In the genomic region with DNA sequence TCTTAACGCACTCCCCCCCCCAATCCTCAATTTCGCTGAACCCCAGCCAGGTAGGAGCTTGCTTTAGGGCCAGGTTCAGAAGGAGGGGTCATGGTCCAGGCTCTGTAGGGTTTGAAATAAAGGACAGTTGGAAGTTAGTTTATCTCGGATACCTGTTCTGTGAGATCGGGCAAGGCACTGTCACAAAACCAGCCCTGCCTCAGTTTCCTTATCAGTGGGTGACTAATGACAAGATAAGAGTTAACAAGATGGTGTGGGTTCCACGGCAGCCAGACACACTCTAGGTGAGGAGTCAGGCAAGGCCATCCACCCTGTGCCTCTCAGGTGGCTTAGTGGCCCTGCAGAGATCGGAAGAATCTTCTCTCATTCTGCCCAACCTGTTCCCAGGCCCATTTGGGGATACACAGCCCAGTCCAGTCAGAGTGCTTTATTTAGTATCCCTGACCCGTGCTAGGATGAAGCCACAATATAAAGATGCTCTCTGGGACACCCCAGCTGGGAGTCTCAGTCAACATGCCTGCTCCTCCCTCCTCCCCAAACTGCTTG, we compare ENCODE assay signal across 9 mouse cellular contexts. TPM values are rescaled to one million over a fixed set of nuclear protein-coding genes. Genes with fewer than 3 reads are reported as not detected.
DNase-seq lines count a peak whose midpoint lies in the region; ATAC-seq and TF ChIP-seq lines count a peak whose summit lies in the region.
"Had no signal": no experiment of that assay in that cellular context is flagged by ENCODE, and none has a peak within 500 bp of the region (broad histone marks: within the 10 kb centered on the region; RNA-seq: fewer than 3 reads in every experiment).

No protein-coding gene starts in this region.

- TF ChIP-seq POLR2A in cerebellum, adult 2 months (IDR thresholded peaks at IDR 0.05; ENCODE audit: borderline replicate concordance, insufficient read depth, low read length): no peak
- no peak for TF ChIP-seq POLR2A in bone marrow, adult 2 months (IDR thresholded peaks at IDR 0.05; ENCODE audit: borderline replicate concordance, control insufficient read depth, low read depth, low read length)

- peaks cover 41% of the 10 kb centered on the region for H3K4me1 ChIP-seq in cerebellum, adult 2 months (ENCODE audit: control insufficient read depth, insufficient read depth, low read length)
- peaks cover 16% of the 10 kb centered on the region for H3K4me1 ChIP-seq in bone marrow, adult 2 months (ENCODE audit: control insufficient read depth, insufficient read depth, low read length)
- H3K4me1 ChIP-seq in hindbrain, embryonic 10.5 days (replicated peaks): peaks cover 50% of the 10 kb centered on the region
- peaks cover 70% of the 10 kb centered on the region for H3K4me1 ChIP-seq in liver, embryonic 16.5 days (ENCODE audit: control insufficient read depth, low read depth, low read length)

- no peaks in the 10 kb centered on the region for H3K27me3 ChIP-seq in cerebellum, adult 2 months (ENCODE audit: control insufficient read depth, insufficient read depth, low read length)
- H3K27me3 ChIP-seq in hindbrain, embryonic 10.5 days (ENCODE audit: insufficient read depth, poor library complexity, severe bottlenecking): peaks cover 14% of the 10 kb centered on the region; the same call in 1 of the 2 replicates
- no peaks in the 10 kb centered on the region for H3K27me3 ChIP-seq in liver, embryonic 16.5 days (ENCODE audit: control insufficient read depth, insufficient read depth, low read depth, low read length)

- no peak for ATAC-seq in liver, embryonic 16.5 days (ENCODE audit: low read depth)

- TF ChIP-seq CTCF in cerebellum, adult 2 months (IDR thresholded peaks at IDR 0.05; ENCODE audit: borderline replicate concordance, insufficient read depth, low read depth, low read length): no peak
- no peak for TF ChIP-seq CTCF in bone marrow, adult 2 months (IDR thresholded peaks at IDR 0.05; ENCODE audit: control insufficient read depth, insufficient read depth, low read length)

- H3K9me3 ChIP-seq in hindbrain, embryonic 10.5 days: no peaks in the 10 kb centered on the region
- no peaks in the 10 kb centered on the region for H3K9me3 ChIP-seq in liver, embryonic 16.5 days (replicated peaks; ENCODE audit: control insufficient read depth, low read length)

- peak overlapping the region; percentile 92 for H3K9ac ChIP-seq in liver, embryonic 16.5 days (ENCODE audit: low read depth, low read length)

- H3K4me2 ChIP-seq in liver, embryonic 16.5 days (ENCODE audit: low read depth, low read length): peak overlapping the region; percentile 97

- peak in 1 of 2 experiments; percentile 40 for DNase-seq in cerebellum, adult 2 months
- DNase-seq in cerebellum, postnatal 4 days (ENCODE audit: low spot score in 2 of 2): no peak
- no peak for DNase-seq in hindbrain, embryonic 10.5 days (ENCODE audit: low spot score)
- DNase-seq in layer of hippocampus, adult 8-10 months (ENCODE audit: low spot score in 2 of 2): no peak
- no peak for DNase-seq in layer of hippocampus, adult 9-10 months (ENCODE audit: low spot score)
- DNase-seq in urinary bladder, postnatal 25 days (ENCODE audit: low spot score): no peak
- DNase-seq: kidney, postnatal 14 days had no signal

- H3K36me3 ChIP-seq in hindbrain, embryonic 10.5 days: no peaks in the 10 kb centered on the region
- no peaks in the 10 kb centered on the region for H3K36me3 ChIP-seq in liver, embryonic 16.5 days (ENCODE audit: control insufficient read depth, insufficient read depth)

- no peak overlapping the region; the same call in 1 of the 2 replicates for H3K27ac ChIP-seq in cerebellum, adult 2 months (ENCODE audit: insufficient read depth, low read length)
- peak overlapping the region; percentile 17; the same call in 1 of the 2 replicates for H3K27ac ChIP-seq in bone marrow, adult 2 months (ENCODE audit: control insufficient read depth, insufficient read depth, low read depth, low read length, poor library complexity)
- peak overlapping the region; percentile 97; the same call in 1 of the 2 replicates for H3K27ac ChIP-seq in hindbrain, embryonic 10.5 days
- H3K27ac ChIP-seq in liver, embryonic 16.5 days (ENCODE audit: low read length): peak overlapping the region; percentile 83

- 31% methylated on average over 7 of the region's 7 CpGs for WGBS in cerebellum, adult 2 months
- WGBS in bone marrow, adult 2 months: 42% methylated on average over 7 of the region's 7 CpGs
- WGBS in hindbrain, embryonic 10.5 days: 77% methylated on average over 7 of the region's 7 CpGs
- WGBS in liver, embryonic 16.5 days (ENCODE audit: insufficient replicate concordance): 28% methylated on average over 7 of the region's 7 CpGs

- peak overlapping the region; percentile 76 for H3K4me3 ChIP-seq in cerebellum, adult 2 months (replicated peaks; ENCODE audit: insufficient read depth, low read depth, low read length)
- H3K4me3 ChIP-seq in bone marrow, adult 2 months (replicated peaks; ENCODE audit: control insufficient read depth, low read depth, low read length): peak overlapping the region; percentile 21
- H3K4me3 ChIP-seq in hindbrain, embryonic 10.5 days: peak overlapping the region; percentile 85
- H3K4me3 ChIP-seq in liver, embryonic 16.5 days (ENCODE audit: low read depth, low read length): peak overlapping the region; percentile 82

RNA-seq across cellular contexts. Expression of a gene that starts 2.4 kb away (rescaled TPM):
- 36.0 and 40.4 TPM in 2 replicates for polyA plus RNA-seq in cerebellum, adult 2 months (2012; rRNA removed)
- polyA plus RNA-seq in bone marrow, adult 2 months (2011; ENCODE audit: insufficient read depth, insufficient read length, low replicate concordance, missing spikeins): 14.1 and 20.7 TPM in 2 replicates
- 16.6 and 18.0 TPM in 2 replicates for polyA plus RNA-seq in hindbrain, embryonic 10.5 days (2016; fragmentation: Nextera tagmentation; extraction: Ambion mirVana)
- polyA plus RNA-seq in liver, embryonic 16.5 days (2015; fragmentation: Nextera tagmentation; extraction: Ambion mirVana): 3.4 and 3.5 TPM in 2 replicates
- 10 to 100 TPM; 24.1 to 30.9 (median 29.9) TPM for total RNA-seq in layer of hippocampus, adult 8-10 months (2022)

RNA-seq across cellular contexts. Expression of a gene that starts 26.3 kb away (rescaled TPM):
- 0.49 and 0.60 TPM in 2 replicates for polyA plus RNA-seq in cerebellum, adult 2 months (2012; rRNA removed)
- 1.3 and 4.2 TPM in 2 replicates for polyA plus RNA-seq in bone marrow, adult 2 months (2011; ENCODE audit: insufficient read depth, insufficient read length, low replicate concordance, missing spikeins)
- 3.4 and 3.6 TPM in 2 replicates for polyA plus RNA-seq in hindbrain, embryonic 10.5 days (2016; fragmentation: Nextera tagmentation; extraction: Ambion mirVana)
- polyA plus RNA-seq in liver, embryonic 16.5 days (2015; fragmentation: Nextera tagmentation; extraction: Ambion mirVana): 0.02 and 0.09 TPM in 2 replicates
- 1 to 10 TPM; 6.0 to 7.0 (median 6.6) TPM for total RNA-seq in layer of hippocampus, adult 8-10 months (2022)

Comparison
In these comparisons a context has a peak if more than half of its experiments do, and no peak if none do; other contexts are left out.
1. H3K4me3 ChIP-seq: peak in every context shown above with its lines; median percentile 85 in hindbrain, embryonic 10.5 days; 82 in liver, embryonic 16.5 days; 76 in cerebellum, adult 2 months; 21 in bone marrow, adult 2 months.